Mouse (Mus musculus): Measurements from ENCODE around the gene Zfp691.

DNA sequence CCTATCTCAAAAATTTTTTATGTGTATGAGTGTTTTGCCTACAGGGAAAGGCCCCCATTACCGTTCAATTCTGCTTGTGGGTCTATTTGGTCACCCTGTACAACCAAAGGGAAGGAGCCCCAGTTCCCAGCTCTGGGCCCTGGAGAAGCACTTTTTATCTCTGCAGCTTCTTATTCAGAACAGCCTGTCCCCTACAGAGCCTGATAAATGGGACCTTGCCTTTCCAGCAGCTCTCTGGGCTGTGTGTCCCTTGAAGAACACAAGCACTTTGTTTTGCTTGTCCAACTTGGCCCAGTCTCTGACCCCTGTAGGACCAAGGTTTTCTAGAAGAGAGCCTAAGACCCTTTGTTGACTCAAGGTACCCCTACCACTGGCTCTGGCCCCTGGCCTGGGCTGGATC lies 44.9 kb downstream of the Zfp691 start:
- TF ChIP-seq POLR2A (IDR thresholded peaks at IDR 0.05; ENCODE audit: control insufficient read depth, extremely low read depth, insufficient read depth, low read length, poor library complexity) (no peak), CTCF (IDR thresholded peaks at IDR 0.05; ENCODE audit: borderline replicate concordance, control insufficient read depth, extremely low read depth, insufficient read depth, low read length, poor library complexity) (no peak)

Measured in thymus, adult 2 months (tissue).